Mouse (Mus musculus): ENCODE measurements around the gene Gid8. TPM values are rescaled to one million over a fixed set of nuclear protein-coding genes. Genes with fewer than 3 reads are reported as not detected.

Gene Gid8
- polyA plus RNA-seq, 1 experiment from 2014 or later, result 56.6 TPM

DNA sequence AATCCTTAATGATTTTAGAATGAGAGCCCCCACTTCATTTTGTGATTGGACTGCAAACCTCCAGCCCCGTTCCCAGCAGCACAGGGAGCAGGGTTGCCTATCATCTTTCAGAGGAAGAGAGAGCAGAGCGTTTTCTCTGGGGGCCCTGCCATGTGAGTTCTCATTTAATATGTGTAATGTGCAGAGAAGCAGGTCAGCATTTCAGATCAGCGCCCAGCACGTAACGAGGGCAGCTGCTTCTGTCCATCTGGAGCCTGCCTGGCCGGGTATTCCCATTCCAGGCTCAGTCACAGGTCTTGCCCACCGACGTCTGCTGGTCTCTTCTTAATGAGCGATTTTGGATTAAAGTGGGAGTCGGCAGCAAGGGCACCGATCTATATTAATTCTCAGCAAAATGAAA lies 55.1 kb downstream of the Gid8 start:
- Histone ChIP-seq H3K9ac (no peak overlapping the region), H3K9me3 (no peaks in the 10 kb centered on the region), H3K4me2 (no peak overlapping the region), H3K36me3 (no peaks in the 10 kb centered on the region), H3K4me3 (no peak overlapping the region), H3K27ac (peak overlapping the region; percentile 35; the same call in 1 of the 2 replicates), H3K4me1 (replicated peaks) (peaks cover 14% of the 10 kb centered on the region; the same call in 1 of the 2 replicates), H3K27me3 (peaks cover 22% of the 10 kb centered on the region)
- 34% methylated on average over 11 of the region's 11 CpGs for WGBS
- ATAC-seq (ENCODE audit: low FRiP score), result no peak

DNA sequence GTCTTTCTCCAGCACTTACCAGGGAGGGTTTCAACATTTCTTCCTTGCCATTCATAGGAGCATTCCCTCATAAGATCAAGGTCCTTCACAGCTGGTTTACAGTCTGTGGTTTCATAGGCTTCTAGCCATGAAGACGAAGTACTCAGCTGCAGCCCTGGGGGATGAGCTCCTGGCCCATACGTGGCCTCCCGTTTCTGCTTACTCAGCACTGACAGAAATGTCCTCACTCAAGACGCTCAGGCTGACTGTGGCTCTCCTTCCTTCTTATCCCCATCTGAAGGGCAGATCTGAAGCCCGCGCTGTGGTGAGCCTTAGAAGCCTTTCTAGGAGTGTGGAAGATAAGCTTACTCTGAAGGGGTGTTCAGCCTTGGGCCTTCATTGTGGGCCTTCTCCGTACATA lies 55.8 kb downstream of the Gid8 start:
- no peak for ATAC-seq (ENCODE audit: low FRiP score)
- H3K4me1 ChIP-seq (replicated peaks), result peaks cover 12% of the 10 kb centered on the region; the same call in 1 of the 2 replicates
- 64% methylated on average over 7 of the region's 7 CpGs for WGBS
- no peak overlapping the region for H3K4me3 ChIP-seq
- H3K4me2 ChIP-seq, result no peak overlapping the region
- no peak overlapping the region for H3K27ac ChIP-seq
- H3K9me3 ChIP-seq, result no peaks in the 10 kb centered on the region
- H3K36me3 ChIP-seq, result no peaks in the 10 kb centered on the region
- H3K27me3 ChIP-seq, result peaks cover 29% of the 10 kb centered on the region
- no peak overlapping the region for H3K9ac ChIP-seq

Other genes starting within 250 kb of the Gid8 start
- gene Ntsr1, start 210.1 kb upstream of the Gid8 start, polyA plus RNA-seq (2015; fragmentation: Nextera tagmentation; extraction: Ambion mirVana), result 0.82 and 1.2 TPM in 2 replicates
- 42.2 and 44.8 TPM in 2 replicates for gene Mrgbp, start 128.8 kb upstream of the Gid8 start, polyA plus RNA-seq (2015; fragmentation: Nextera tagmentation; extraction: Ambion mirVana)
- gene Ogfr, start 120.9 kb upstream of the Gid8 start, polyA plus RNA-seq (2015; fragmentation: Nextera tagmentation; extraction: Ambion mirVana), result 85.8 and 86.2 TPM in 2 replicates
- gene Col9a3, start 112.3 kb upstream of the Gid8 start, polyA plus RNA-seq (2015; fragmentation: Nextera tagmentation; extraction: Ambion mirVana), result 71.7 and 74.9 TPM in 2 replicates
- 0.22 and 0.34 TPM in 2 replicates for gene Tcfl5, start 67.4 kb upstream of the Gid8 start, polyA plus RNA-seq (2015; fragmentation: Nextera tagmentation; extraction: Ambion mirVana)
- gene Dido1, start 118 bp upstream of the Gid8 start, polyA plus RNA-seq (2015; fragmentation: Nextera tagmentation; extraction: Ambion mirVana), result 27.6 and 29.7 TPM in 2 replicates
- gene Slc17a9, start 15.1 kb downstream of the Gid8 start, polyA plus RNA-seq (2015; fragmentation: Nextera tagmentation; extraction: Ambion mirVana), result 0.19 and 0.83 TPM in 2 replicates
- gene Bhlhe23, start 66.8 kb downstream of the Gid8 start, polyA plus RNA-seq (2015; fragmentation: Nextera tagmentation; extraction: Ambion mirVana), result 1.2 and 2.5 TPM in 2 replicates
- gene Ythdf1, start 210.8 kb downstream of the Gid8 start, polyA plus RNA-seq (2015; fragmentation: Nextera tagmentation; extraction: Ambion mirVana), result 42.2 and 47.6 TPM in 2 replicates
- 0.17 and 0.35 TPM in 2 replicates for gene Birc7, start 218.9 kb downstream of the Gid8 start, polyA plus RNA-seq (2015; fragmentation: Nextera tagmentation; extraction: Ambion mirVana)
- 90.9 and 106 TPM in 2 replicates for gene Nkain4, start 244.6 kb downstream of the Gid8 start, polyA plus RNA-seq (2015; fragmentation: Nextera tagmentation; extraction: Ambion mirVana)